Mouse (Mus musculus) midbrain, embryonic 12.5 days (tissue): ENCODE results near the gene Slc29a2. TPM values are rescaled to one million over a fixed set of nuclear protein-coding genes. Genes with fewer than 3 reads are reported as not detected.

Source experiments
- ATAC-seq: fragments of 200-750 bp; cut with Nextera tagmentation; 2 replicates; pipeline ENCODE4 v1.8.0; 2017; ENCODE audit warnings: low read depth, moderate TSS enrichment, moderate library complexity; ENCODE audit not compliant: low FRiP score
- H3K27ac ChIP-seq: fragments of 300-500 bp; sonication (generic); replicated peaks from 2 replicates; pipeline ENCODE4 v1.5.1; 2016; ENCODE audit warnings: mild to moderate bottlenecking
- H3K27me3 ChIP-seq: fragments of 300-500 bp; sonication (generic); 2 replicates; pipeline ENCODE4 v1.6.1; 2016; ENCODE audit warnings: mild to moderate bottlenecking
- H3K36me3 ChIP-seq: fragments of 300-500 bp; sonication (generic); 2 replicates; pipeline ENCODE4 v1.6.1; 2016
- H3K4me1 ChIP-seq: fragments of 300-500 bp; sonication (generic); 2 replicates; pipeline ENCODE4 v1.6.1; 2016
- H3K4me2 ChIP-seq: fragments of 300-500 bp; sonication (generic); replicated peaks from 2 replicates; pipeline ENCODE4 v1.6.1; 2016; ENCODE audit warnings: mild to moderate bottlenecking, moderate library complexity
- H3K4me3 ChIP-seq: fragments of 300-500 bp; sonication (generic); 2 replicates; pipeline ENCODE4 v1.5.1; 2016; ENCODE audit warnings: mild to moderate bottlenecking
- H3K9ac ChIP-seq: fragments of 300-500 bp; sonication (generic); replicated peaks from 2 replicates; pipeline ENCODE4 v1.6.1; 2016; ENCODE audit warnings: mild to moderate bottlenecking, moderate library complexity
- H3K9me3 ChIP-seq: fragments of 300-500 bp; sonication (generic); 2 replicates; pipeline ENCODE4 v1.6.1; 2016; ENCODE audit warnings: mild to moderate bottlenecking
- WGBS: fragments of 180-500 bp; shearing (Covaris S2); methylation state at CpG from one replicate; pipeline ENCODE4 v1.1.7; 2016; 5-methylcytosine and 5-hydroxymethylcytosine counted together
- polyA plus RNA-seq: library from polyadenylated mRNA; unstranded; fragments of >200 nt; fragmentation: Nextera tagmentation; extraction: Ambion mirVana; gene quantifications from 2 replicates; pipeline ENCODE4 v1.2.1, GENCODE M21; 2016

The Slc29a2 gene
- polyA plus RNA-seq, 1 experiment from 2014 or later, result 4.8 TPM

- WGBS, result 6% methylated on average over 17 of the region's 17 CpGs
- Histone ChIP-seq H3K4me2 (peak overlapping the region; percentile 11; the same call in 1 of the 2 replicates), H3K4me1 (peaks cover 25% of the 10 kb centered on the region), H3K9me3 (no peaks in the 10 kb centered on the region), H3K27me3 (peaks cover 60% of the 10 kb centered on the region), H3K4me3 (peak overlapping the region; percentile 6; the same call in 1 of the 2 replicates), H3K36me3 (peaks cover 35% of the 10 kb centered on the region), H3K27ac (no peak overlapping the region), H3K9ac (no peak overlapping the region)
- ATAC-seq, result peak; percentile 8; the same call in 1 of the 2 replicates
These were observed 27.4 kb downstream of the Slc29a2 start for GRCm38 (mm10) chr19:5051031-5051430.

- peaks cover 60% of the 10 kb centered on the region for H3K27me3 ChIP-seq
These were observed 27.9 kb downstream of the Slc29a2 start for GRCm38 (mm10) chr19:5051515-5051914.

GRCm38 (mm10) chr19:5052166-5052822 lies 28.6 kb downstream of the Slc29a2 start:
- H3K4me3 ChIP-seq, result no peak overlapping the region

More at GRCm38 (mm10) chr19:5051515-5051914, 27.9 kb downstream of the Slc29a2 start:
- ATAC-seq, result no peak
- H3K27ac ChIP-seq, result no peak overlapping the region
- 43% methylated on average over 3 of the region's 3 CpGs for WGBS
- H3K4me3 ChIP-seq, result no peak overlapping the region
- no peaks in the 10 kb centered on the region for H3K9me3 ChIP-seq
- no peak overlapping the region for H3K9ac ChIP-seq
- peak overlapping the region; percentile 11; the same call in 1 of the 2 replicates for H3K4me2 ChIP-seq
- H3K4me1 ChIP-seq, result peaks cover 30% of the 10 kb centered on the region
- peaks cover 31% of the 10 kb centered on the region for H3K36me3 ChIP-seq

GRCm38 (mm10) chr19:5052853-5053252 lies 29.2 kb downstream of the Slc29a2 start:
- Histone ChIP-seq H3K4me3 (no peak overlapping the region), H3K9me3 (no peaks in the 10 kb centered on the region), H3K4me2 (no peak overlapping the region), H3K27me3 (peaks cover 60% of the 10 kb centered on the region), H3K9ac (no peak overlapping the region), H3K36me3 (peaks cover 17% of the 10 kb centered on the region), H3K27ac (no peak overlapping the region), H3K4me1 (peaks cover 31% of the 10 kb centered on the region)
- WGBS, result 61% methylated on average over 17 of the region's 17 CpGs
- no peak for ATAC-seq

More at GRCm38 (mm10) chr19:5052166-5052822, 28.6 kb downstream of the Slc29a2 start:
- H3K27ac ChIP-seq, result no peak overlapping the region
- peaks cover 23% of the 10 kb centered on the region for H3K36me3 ChIP-seq
- no peak for ATAC-seq
- peaks cover 60% of the 10 kb centered on the region for H3K27me3 ChIP-seq
- H3K9ac ChIP-seq, result no peak overlapping the region
- H3K4me1 ChIP-seq, result peaks cover 31% of the 10 kb centered on the region
- WGBS, result 22% methylated on average over 25 of the region's 25 CpGs
- H3K9me3 ChIP-seq, result no peaks in the 10 kb centered on the region
- no peak overlapping the region for H3K4me2 ChIP-seq

GRCm38 (mm10) chr19:5053909-5054308 lies 30.2 kb downstream of the Slc29a2 start:
- Histone ChIP-seq H3K4me1 (peaks cover 36% of the 10 kb centered on the region), H3K27me3 (peaks cover 66% of the 10 kb centered on the region), H3K36me3 (peaks cover 8% of the 10 kb centered on the region), H3K4me2 (no peak overlapping the region), H3K27ac (no peak overlapping the region), H3K4me3 (no peak overlapping the region), H3K9ac (no peak overlapping the region), H3K9me3 (no peaks in the 10 kb centered on the region)
- 15% methylated on average over 9 of the region's 9 CpGs for WGBS
- ATAC-seq, result no peak

- Histone ChIP-seq H3K27me3 (peaks cover 56% of the 10 kb centered on the region), H3K4me1 (peaks cover 31% of the 10 kb centered on the region), H3K9ac (no peak overlapping the region), H3K9me3 (no peaks in the 10 kb centered on the region), H3K36me3 (no peaks in the 10 kb centered on the region), H3K4me3 (no peak overlapping the region), H3K4me2 (no peak overlapping the region), H3K27ac (no peak overlapping the region)
- peak; percentile 13; the same call in 1 of the 2 replicates for ATAC-seq
- 10% methylated on average over 6 of the region's 6 CpGs for WGBS
These were observed 32.6 kb downstream of the Slc29a2 start for GRCm38 (mm10) chr19:5056251-5056650.

GRCm38 (mm10) chr19:5057876-5058775 lies 34.5 kb downstream of the Slc29a2 start:
- Histone ChIP-seq H3K27ac (no peak overlapping the region), H3K4me2 (no peak overlapping the region), H3K27me3 (peaks cover 37% of the 10 kb centered on the region), H3K4me1 (peaks cover 31% of the 10 kb centered on the region), H3K9me3 (no peaks in the 10 kb centered on the region), H3K36me3 (no peaks in the 10 kb centered on the region), H3K9ac (0 out of 2 replicates have a peak overlapping the region, but pooled peaks have one; percentile 26), H3K4me3 (no peak overlapping the region)
- ATAC-seq, result no peak
- 26% methylated on average over 16 of the region's 16 CpGs for WGBS

GRCm38 (mm10) chr19:5058801-5059771 lies 35.4 kb downstream of the Slc29a2 start:
- Histone ChIP-seq H3K27me3 (peaks cover 27% of the 10 kb centered on the region), H3K9me3 (no peaks in the 10 kb centered on the region), H3K9ac (0 out of 2 replicates have a peak overlapping the region, but pooled peaks have one; percentile 26), H3K27ac (no peak overlapping the region), H3K36me3 (no peaks in the 10 kb centered on the region), H3K4me3 (no peak overlapping the region), H3K4me2 (no peak overlapping the region), H3K4me1 (peaks cover 31% of the 10 kb centered on the region)
- no peak for ATAC-seq
- 9% methylated on average over 10 of the region's 10 CpGs for WGBS

- no peak overlapping the region for H3K4me3 ChIP-seq
- 27% methylated on average over 5 of the region's 5 CpGs for WGBS
- no peaks in the 10 kb centered on the region for H3K9me3 ChIP-seq
- H3K4me1 ChIP-seq, result peaks cover 31% of the 10 kb centered on the region
- no peak for ATAC-seq
- H3K27me3 ChIP-seq, result peaks cover 25% of the 10 kb centered on the region
- no peak overlapping the region for H3K4me2 ChIP-seq
- H3K27ac ChIP-seq, result no peak overlapping the region
- H3K9ac ChIP-seq, result no peak overlapping the region
- H3K36me3 ChIP-seq, result no peaks in the 10 kb centered on the region
These were observed 37.0 kb downstream of the Slc29a2 start for GRCm38 (mm10) chr19:5060365-5061330.

GRCm38 (mm10) chr19:5062041-5062440 lies 38.4 kb downstream of the Slc29a2 start:
- H3K27me3 ChIP-seq, result peaks cover 39% of the 10 kb centered on the region
- H3K36me3 ChIP-seq, result no peaks in the 10 kb centered on the region
- H3K4me1 ChIP-seq, result peaks cover 27% of the 10 kb centered on the region
- H3K4me3 ChIP-seq, result no peak overlapping the region
- no peak overlapping the region for H3K9ac ChIP-seq
- no peak overlapping the region for H3K4me2 ChIP-seq
- H3K9me3 ChIP-seq, result no peaks in the 10 kb centered on the region
- H3K27ac ChIP-seq, result no peak overlapping the region
- ATAC-seq, result no peak
- WGBS, result 87% methylated on average over 5 of the region's 5 CpGs
